Mouse (Mus musculus): Measurements from ENCODE around the gene Dlg2.

Gene Dlg2

GRCm38 (mm10) chr7:91591261-91592170 is 1115.0 kb downstream of the Dlg2 start:
- no peak for DNase-seq

- DNase-seq, result no peak
Observed at GRCm38 (mm10) chr7:91598549-91598948, 1122.1 kb downstream of the Dlg2 start.

GRCm38 (mm10) chr7:91601307-91601706 is 1124.8 kb downstream of the Dlg2 start:
- no peak for DNase-seq

- no peak for DNase-seq
Observed at GRCm38 (mm10) chr7:91603561-91603960, 1127.1 kb downstream of the Dlg2 start.

DNA sequence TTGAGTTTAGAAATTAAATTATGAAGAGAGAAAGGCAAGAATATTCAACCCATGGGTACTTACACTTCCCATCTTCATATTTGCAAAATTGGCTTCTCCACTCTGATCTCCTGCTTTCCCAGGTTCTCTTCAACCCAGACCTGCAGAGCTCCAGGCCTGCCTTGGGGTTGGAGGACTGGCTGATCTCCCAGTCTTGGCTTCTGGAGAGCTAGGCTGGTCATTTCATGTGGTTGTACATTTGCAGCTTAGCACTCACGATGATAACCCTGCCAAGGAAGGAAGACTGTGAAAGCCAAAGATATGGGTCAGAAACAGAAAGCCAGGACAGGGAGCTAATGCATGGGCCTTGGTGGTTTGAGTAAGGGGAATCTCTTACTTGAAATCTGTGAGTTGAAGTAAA is 1176.6 kb downstream of the Dlg2 start:
- no peak for DNase-seq

GRCm38 (mm10) chr7:91659498-91659897 is 1183.0 kb downstream of the Dlg2 start:
- DNase-seq, result no peak

DNA sequence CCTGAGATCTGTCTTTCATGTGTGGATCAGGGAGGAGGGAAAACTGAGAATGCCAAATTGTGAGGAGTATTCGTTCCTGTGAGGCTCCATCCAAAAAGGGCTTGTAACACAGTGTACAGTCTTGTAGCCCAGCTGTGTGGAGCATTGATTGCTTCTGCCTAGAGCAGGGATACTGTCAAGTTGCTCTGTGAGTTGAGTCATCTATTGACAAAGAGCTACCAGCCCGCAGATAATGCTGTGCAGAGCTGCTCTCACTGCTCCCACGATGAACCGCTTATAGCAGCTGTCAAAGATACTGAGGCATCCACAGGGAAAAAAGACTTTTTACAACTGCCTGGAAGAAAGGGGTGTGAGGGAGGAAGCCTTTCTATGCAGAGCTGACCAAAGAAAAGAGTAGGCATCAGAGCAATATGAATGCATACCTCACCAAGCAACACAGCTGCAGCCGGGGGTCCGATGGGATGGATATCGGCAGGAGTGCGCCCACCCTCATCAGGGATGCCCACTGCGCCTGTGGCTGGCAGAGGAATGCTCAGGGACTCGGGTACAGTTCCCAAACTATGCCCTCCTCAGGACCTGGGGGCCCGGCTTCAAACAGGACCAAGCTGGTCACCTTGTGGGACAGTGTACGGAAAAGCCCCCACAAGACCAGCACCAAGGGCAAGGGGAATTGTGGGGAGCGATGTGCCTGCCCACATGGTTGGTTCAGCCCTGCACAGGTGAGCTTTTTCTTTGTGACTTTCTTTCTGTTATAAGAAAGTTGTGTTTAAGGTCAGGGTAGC is 1196.0 kb downstream of the Dlg2 start:
- no peak for DNase-seq

DNA sequence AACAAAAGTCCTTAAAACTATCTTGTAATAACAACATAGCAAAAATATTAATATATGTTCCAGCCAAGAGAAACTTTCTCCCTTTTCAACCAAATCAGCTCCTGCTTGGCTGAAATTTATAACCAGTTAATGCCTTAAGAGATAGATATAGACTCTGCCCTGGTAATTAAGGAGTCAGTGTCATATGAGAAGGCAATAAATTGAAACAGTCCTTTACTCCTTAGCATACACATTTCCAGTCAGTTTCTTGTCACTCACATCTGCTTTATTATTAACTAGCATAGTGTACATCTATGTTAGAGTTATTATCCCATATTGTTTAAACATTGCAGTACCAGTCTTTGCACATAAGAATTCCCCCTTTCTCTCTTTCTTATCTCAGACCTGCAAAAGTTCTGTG is 1197.9 kb downstream of the Dlg2 start:
- no peak for DNase-seq

- DNase-seq, result no peak
Observed at GRCm38 (mm10) chr7:91677934-91678333, 1201.5 kb downstream of the Dlg2 start.

GRCm38 (mm10) chr7:91687930-91688329 is 1211.5 kb downstream of the Dlg2 start:
- DNase-seq, result no peak

DNA sequence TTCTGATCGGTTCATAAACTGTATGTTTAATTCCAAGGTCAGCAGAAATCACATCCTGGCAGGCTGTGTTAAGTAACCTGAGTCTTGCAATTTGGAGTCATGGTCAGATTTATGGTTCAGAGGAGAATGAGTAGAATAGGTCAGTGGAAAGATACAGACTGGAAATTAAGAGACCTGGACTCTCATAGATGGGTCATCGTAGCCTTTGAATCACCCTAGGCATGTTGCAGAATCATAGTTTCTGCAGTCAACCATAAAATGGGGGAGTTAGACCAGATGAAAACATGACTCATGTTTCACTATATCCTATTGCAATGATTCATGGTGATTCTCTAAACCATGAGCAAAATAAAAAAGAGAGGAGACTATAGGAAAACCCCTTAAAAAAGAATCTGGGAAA is 1213.4 kb downstream of the Dlg2 start:
- DNase-seq, result no peak

- no peak for DNase-seq
Observed at GRCm38 (mm10) chr7:91709853-91710252, 1233.4 kb downstream of the Dlg2 start.

- DNase-seq, result no peak
Observed at GRCm38 (mm10) chr7:91711184-91711583, 1234.7 kb downstream of the Dlg2 start.

GRCm38 (mm10) chr7:91715776-91716175 is 1239.3 kb downstream of the Dlg2 start:
- DNase-seq, result no peak

DNA sequence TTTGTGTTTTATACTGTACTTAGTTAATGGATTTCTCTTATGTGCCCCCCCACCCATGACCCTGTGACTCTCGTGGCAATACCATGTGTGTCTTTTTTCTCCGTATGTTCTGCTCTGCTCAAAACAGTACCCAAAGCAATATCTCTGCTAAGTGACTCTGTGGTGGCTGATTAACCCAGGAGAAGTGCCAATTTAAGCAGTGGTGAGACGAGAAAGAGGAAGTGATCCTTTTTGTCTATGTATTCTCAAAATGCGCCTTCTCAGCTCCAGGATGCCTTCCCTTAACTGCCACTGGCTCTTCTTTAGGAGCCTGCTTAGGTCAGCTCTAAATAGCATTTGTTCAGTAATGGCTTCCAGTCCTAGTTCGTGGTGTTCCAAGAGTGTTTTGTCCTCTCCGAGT is 1240.2 kb downstream of the Dlg2 start:
- no peak for DNase-seq

DNA sequence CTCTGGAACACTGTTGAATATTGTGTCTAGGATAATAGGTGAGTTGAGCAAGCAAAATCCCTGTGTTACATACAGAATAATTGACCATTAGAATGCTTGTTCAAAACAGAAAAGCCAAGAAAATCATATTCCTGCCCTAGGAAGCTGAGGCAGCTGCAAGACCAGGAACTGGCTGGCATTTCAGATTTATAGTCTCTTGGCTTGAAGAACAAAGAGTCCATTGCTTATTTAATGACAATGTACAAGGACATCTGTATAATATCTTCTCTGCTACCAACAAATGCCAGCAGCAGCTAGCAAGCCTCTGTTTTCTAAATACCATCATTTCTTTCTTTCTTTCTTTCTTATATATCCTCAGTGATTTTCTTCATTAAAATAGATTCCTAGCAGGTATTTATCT is 1243.8 kb downstream of the Dlg2 start:
- no peak for DNase-seq

DNA sequence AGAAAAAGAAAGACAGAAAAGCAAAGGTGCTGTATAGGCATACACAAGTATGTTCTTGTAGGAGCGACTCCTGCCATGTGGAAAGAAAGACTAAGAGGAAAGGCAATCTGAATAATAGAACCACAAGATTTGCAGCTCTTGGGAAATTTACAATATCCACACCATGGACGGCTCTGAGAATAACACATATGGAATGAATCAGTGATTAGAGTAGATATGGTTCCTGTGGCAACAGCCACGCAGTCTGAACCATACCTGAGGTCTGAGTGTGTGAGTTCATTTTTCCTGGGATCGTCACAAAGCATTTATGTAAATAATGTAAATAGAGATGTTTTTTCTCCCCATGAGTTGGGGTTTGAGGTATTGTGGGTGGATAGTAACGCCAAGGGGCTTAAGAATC is 1247.9 kb downstream of the Dlg2 start:
- no peak for DNase-seq

DNA sequence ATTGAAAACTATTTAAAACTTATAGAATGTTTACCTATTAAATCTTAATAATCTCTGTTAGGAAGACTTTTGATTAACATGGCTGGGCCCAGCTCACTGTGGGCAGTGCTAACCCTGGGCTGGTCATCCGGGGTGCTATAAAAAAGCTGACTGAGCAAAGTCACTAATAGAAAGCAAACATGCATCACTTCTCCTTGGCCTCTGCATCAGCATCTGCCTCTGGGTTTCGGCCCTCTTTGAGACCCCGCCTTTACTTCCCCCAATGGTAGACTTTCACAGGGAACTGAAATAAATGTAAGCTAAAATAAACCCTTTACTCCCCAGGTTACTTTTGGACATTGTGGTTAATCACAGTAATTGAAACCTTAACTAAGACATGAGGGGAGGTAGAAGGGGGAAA is 1264.3 kb downstream of the Dlg2 start:
- no peak for DNase-seq

DNA sequence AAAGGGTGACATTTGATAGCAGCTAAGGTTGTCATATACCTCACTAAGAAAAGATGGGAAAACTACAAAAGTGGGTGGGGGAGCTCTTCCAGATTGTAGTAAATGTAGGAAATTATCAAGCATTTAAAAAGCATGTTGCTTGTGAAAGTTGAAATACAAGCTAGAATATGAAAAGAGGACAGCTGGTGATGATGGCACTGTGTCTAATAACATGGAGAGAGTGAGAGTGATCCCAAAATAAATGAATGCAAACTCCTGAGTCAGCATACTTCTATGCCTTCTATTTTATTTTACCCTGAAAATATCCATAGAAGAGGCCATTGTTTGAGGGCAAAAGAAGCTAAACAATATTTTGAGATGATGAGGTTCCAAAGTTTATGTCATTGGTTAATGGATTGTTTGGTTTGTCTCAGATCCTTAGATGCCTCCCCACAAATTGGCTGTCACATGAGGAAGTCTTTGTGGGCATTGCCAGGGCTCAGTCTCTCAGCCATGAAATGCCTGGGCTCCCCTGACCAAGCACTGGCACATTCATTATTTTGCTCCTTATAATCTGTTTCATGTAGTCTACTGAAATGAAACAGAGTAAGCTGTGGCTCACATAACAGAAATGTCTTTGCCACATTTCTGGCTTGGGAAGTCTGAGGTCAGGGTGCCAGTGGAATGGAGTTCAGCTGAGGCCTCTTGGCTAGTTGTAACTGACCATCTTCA is 1276.8 kb downstream of the Dlg2 start:
- DNase-seq, result no peak

DNA sequence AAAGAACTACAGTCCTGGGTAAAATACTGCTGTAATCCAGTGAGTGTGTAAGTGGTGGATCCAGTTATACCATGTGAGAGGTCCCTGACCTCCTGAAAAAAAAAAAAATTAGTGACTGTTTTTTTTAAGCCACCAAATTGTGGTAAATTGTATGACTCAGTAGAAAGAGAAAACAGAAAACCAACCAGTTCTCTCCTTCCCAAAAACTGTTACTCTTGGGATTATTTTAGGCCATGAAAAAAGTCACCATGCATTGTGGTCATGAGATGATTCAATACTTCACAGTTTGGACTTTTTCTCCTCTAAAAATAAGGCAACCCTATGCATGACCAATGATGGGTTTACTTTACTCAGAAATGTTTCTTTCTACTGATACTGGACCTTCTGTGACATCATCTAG is 1291.2 kb downstream of the Dlg2 start:
- DNase-seq, result no peak

GRCm38 (mm10) chr7:91778673-91779072 is 1302.2 kb downstream of the Dlg2 start:
- DNase-seq, result no peak

DNA sequence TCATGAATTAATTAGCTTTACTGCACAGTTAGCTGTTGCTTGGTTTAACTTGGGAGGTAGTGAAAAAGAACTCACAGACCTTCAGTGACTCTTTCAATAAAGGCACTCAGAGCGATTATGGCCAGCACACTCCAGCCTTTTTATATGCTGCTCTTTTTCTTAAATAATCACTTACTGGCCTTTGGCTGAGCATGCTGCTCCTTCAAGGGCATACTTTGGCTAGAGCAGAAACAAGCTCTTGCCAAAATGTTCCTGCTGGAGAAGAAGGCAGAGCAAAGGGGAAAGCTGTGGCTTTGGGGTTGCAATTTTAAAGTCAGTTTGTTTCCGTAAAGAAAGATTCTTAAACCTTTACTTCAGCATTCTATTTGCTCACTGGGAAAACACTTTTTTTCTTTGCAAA is 1308.1 kb downstream of the Dlg2 start:
- no peak for DNase-seq

DNA sequence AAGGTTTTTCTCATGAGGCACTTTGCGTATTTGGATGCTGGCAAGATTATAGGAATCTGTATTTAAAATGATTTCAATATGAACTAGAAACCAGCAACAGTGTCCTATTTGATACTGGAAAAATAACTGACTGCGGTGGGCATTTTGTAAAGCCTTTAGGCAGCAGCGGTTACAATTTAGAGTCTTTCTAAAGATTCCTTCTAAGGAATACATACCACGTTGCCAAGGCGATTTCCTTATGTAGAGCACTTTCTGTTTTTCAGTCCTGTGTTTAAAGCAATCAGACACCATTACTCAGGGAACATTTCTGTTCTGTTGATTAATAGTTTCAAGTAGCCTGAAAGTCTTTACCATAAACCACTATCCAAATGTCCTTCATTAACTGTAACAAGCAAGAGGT is 1309.0 kb downstream of the Dlg2 start:
- DNase-seq, result no peak
